11 mouse cellular contexts compared by ENCODE assay signal in the genomic region with DNA sequence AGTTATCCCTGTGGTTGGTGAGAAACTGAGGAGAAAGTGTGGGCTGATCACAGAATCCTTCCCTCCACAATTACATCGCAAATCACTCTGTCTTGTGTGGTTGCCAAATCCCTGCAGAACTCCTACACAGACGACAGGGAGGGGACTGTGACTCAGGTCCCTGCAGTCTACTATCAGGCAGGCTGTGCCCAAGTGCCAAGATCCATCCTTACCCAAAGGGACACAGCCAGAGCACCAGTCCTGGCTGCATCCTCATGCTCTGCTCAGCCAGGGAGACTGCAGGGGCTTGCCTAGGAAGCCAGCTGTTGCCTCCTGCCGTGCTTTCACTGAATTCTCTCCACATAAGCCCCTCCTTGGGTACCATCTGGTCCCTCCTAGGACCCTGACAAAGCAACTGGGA.
DNase-seq lines count a peak whose midpoint lies in the region; ATAC-seq and TF ChIP-seq lines count a peak whose summit lies in the region.
"Had no signal": no experiment of that assay in that cellular context is flagged by ENCODE, and none has a peak within 500 bp of the region (broad histone marks: within the 10 kb centered on the region; RNA-seq: fewer than 3 reads in every experiment).

No protein-coding gene starts in this region.

- peaks cover 18% of the 10 kb centered on the region for H3K4me1 ChIP-seq in forebrain, embryonic 16.5 days (replicated peaks; ENCODE audit: control insufficient read depth, insufficient read depth, low read length)
- peaks cover 6% of the 10 kb centered on the region for H3K4me1 ChIP-seq in liver, postnatal 0 days (ENCODE audit: insufficient read depth)

- no peaks in the 10 kb centered on the region for H3K9me3 ChIP-seq in forebrain, embryonic 16.5 days (ENCODE audit: control insufficient read depth, low read length)
- no peaks in the 10 kb centered on the region for H3K9me3 ChIP-seq in liver, postnatal 0 days (ENCODE audit: low read length)
- H3K9me3 ChIP-seq: limb, embryonic 13.5 days had no signal

- no peak for TF ChIP-seq EP300 in liver, postnatal 0 days (IDR thresholded peaks at IDR 0.05; ENCODE audit: low read depth)

- H3K27me3 ChIP-seq in forebrain, embryonic 16.5 days (replicated peaks; ENCODE audit: control insufficient read depth, insufficient read depth, low read length) = no peaks in the 10 kb centered on the region
- no peaks in the 10 kb centered on the region for H3K27me3 ChIP-seq in myocyte (ENCODE audit: control insufficient read depth, insufficient read depth, insufficient read length)
- no peaks in the 10 kb centered on the region for H3K27me3 ChIP-seq in liver, postnatal 0 days (ENCODE audit: insufficient read depth, low read length)
- H3K27me3 ChIP-seq: limb, embryonic 13.5 days had no signal

- H3K4me2 ChIP-seq in forebrain, embryonic 16.5 days (ENCODE audit: low read length) = no peak overlapping the region
- H3K4me2 ChIP-seq in myocyte (ENCODE audit: low read depth) = peak overlapping the region; percentile 24
- no peak overlapping the region for H3K4me2 ChIP-seq in liver, postnatal 0 days (ENCODE audit: low read depth, low read length)
- H3K4me2 ChIP-seq: limb, embryonic 13.5 days had no signal

- no peaks in the 10 kb centered on the region for H3K79me2 ChIP-seq in myocyte (ENCODE audit: control insufficient read depth, insufficient read depth)

- H3K27ac ChIP-seq in forebrain, embryonic 16.5 days (ENCODE audit: low read length) = no peak overlapping the region
- H3K27ac ChIP-seq in liver, postnatal 0 days (ENCODE audit: low read depth) = no peak overlapping the region
- H3K27ac ChIP-seq: limb, embryonic 13.5 days; macrophage had no signal

- ATAC-seq in forebrain, embryonic 16.5 days = peak; percentile 82
- ATAC-seq in megakaryocyte-erythroid progenitor cell, adult 5-6 weeks (replicated peaks; ENCODE audit: low FRiP score, low TSS enrichment, poor library complexity, severe bottlenecking) = no peak
- ATAC-seq in liver, postnatal 0 days = no peak

- no peak overlapping the region for H3K9ac ChIP-seq in forebrain, embryonic 16.5 days (replicated peaks; ENCODE audit: low read depth, low read length)
- no peak overlapping the region for H3K9ac ChIP-seq in liver, postnatal 0 days (replicated peaks)
- H3K9ac ChIP-seq: limb, embryonic 13.5 days had no signal

- no peak overlapping the region for H3ac ChIP-seq in myocyte (ENCODE audit: control insufficient read depth, insufficient read length)

- TF ChIP-seq CTCF in brain, embryonic 14.5 days (IDR thresholded peaks at IDR 0.05; ENCODE audit: borderline replicate concordance, extremely low read depth, insufficient read depth, insufficient read length) = no peak
- no peak for TF ChIP-seq CTCF in liver, postnatal 0 days (IDR thresholded peaks at IDR 0.05; ENCODE audit: low read depth)

- no peak for TF ChIP-seq POLR2A in brain, embryonic 14.5 days (IDR thresholded peaks at IDR 0.05; ENCODE audit: borderline replicate concordance, extremely low read depth, insufficient read depth, insufficient read length, poor library complexity, severe bottlenecking)
- TF ChIP-seq POLR2A in myocyte (IDR thresholded peaks at IDR 0.05; ENCODE audit: insufficient read length, low read depth) = no peak

- no peaks in the 10 kb centered on the region for H3K36me3 ChIP-seq in forebrain, embryonic 16.5 days (ENCODE audit: control insufficient read depth, insufficient read depth)
- H3K36me3 ChIP-seq in myocyte (ENCODE audit: control insufficient read depth, insufficient read depth) = no peaks in the 10 kb centered on the region
- H3K36me3 ChIP-seq in liver, postnatal 0 days (replicated peaks; ENCODE audit: insufficient read depth, low read length) = 0 out of 2 replicates have a peak, but pooled peaks cover 3% of the 10 kb centered on the region
- H3K36me3 ChIP-seq: limb, embryonic 13.5 days had no signal

- WGBS in forebrain, embryonic 16.5 days = 27% methylated on average over 3 of the region's 3 CpGs
- WGBS in liver, postnatal 0 days (ENCODE audit: insufficient replicate concordance) = 59% methylated on average over 3 of the region's 3 CpGs

- DNase-seq in brain, embryonic 14.5 days (ENCODE audit: low read depth) = peak; percentile 80
- peak; percentile 29 to 36 for DNase-seq in layer of hippocampus, postnatal 14 days (ENCODE audit: low spot score in 2 of 2)
- no peak for DNase-seq in liver, postnatal 0 days
- DNase-seq in yolk sac, embryonic 10.5 days (ENCODE audit: low spot score) = no peak
- DNase-seq in urinary bladder, postnatal 14 days (ENCODE audit: low spot score) = no peak

- no peak overlapping the region for H3K4me3 ChIP-seq in forebrain, embryonic 16.5 days (replicated peaks; ENCODE audit: low read length)
- no peak overlapping the region for H3K4me3 ChIP-seq in myocyte
- H3K4me3 ChIP-seq in liver, postnatal 0 days (ENCODE audit: low read depth, low read length) = no peak overlapping the region
- H3K4me3 ChIP-seq: erythroblast, embryonic 14.5 days; limb, embryonic 13.5 days had no signal

TF ChIP-seq in myocyte, 11 proteins besides CTCF, POLR2A, EP300 and RAD21:
- no peak for TF ChIP-seq SRF (IDR thresholded peaks at IDR 0.05; ENCODE audit: control insufficient read depth, insufficient read length, low read depth)
- no peak for TF ChIP-seq POLR2AphosphoS2 (IDR thresholded peaks at IDR 0.05; ENCODE audit: insufficient read length, low read depth)
- TF ChIP-seq E2F4 (IDR thresholded peaks at IDR 0.05; ENCODE audit: insufficient read depth) = no peak
- no peak for TF ChIP-seq USF1 (IDR thresholded peaks at IDR 0.05; ENCODE audit: low read depth)
- TF ChIP-seq CEBPB (IDR thresholded peaks at IDR 0.05; ENCODE audit: insufficient read depth, poor library complexity, severe bottlenecking) = no peak
- TF ChIP-seq TCF3 (IDR thresholded peaks at IDR 0.05; ENCODE audit: insufficient read length, low read depth) = no peak
- TF ChIP-seq TCF12 (IDR thresholded peaks at IDR 0.05; ENCODE audit: insufficient read depth, poor library complexity, severe bottlenecking) = no peak
- TF ChIP-seq REST (IDR thresholded peaks at IDR 0.05; ENCODE audit: insufficient read depth, insufficient read length) = no peak
- TF ChIP-seq MAX (IDR thresholded peaks at IDR 0.05; ENCODE audit: low read depth) = no peak
- TF ChIP-seq MYOG (IDR thresholded peaks at IDR 0.05; ENCODE audit: control insufficient read depth in 1 of 3, insufficient read depth in 1 of 3, insufficient read length in 2 of 3, low read depth in 2 of 3) = no peak

Comparison
In these comparisons a context has a peak if more than half of its experiments do, and no peak if none do; other contexts are left out.
1. DNase-seq: peak in brain, embryonic 14.5 days (single experiment) and layer of hippocampus, postnatal 14 days (2 of 2); none in liver, postnatal 0 days (single experiment), yolk sac, embryonic 10.5 days (single experiment) and urinary bladder, postnatal 14 days (single experiment).